Mouse (Mus musculus) heart, adult 2 months (tissue): ENCODE measurements around the gene Ccdc62.

Experiments
- CTCF ChIP-seq: fragments of 200-600 bp; IDR thresholded peaks from 2 replicates; pipeline ENCODE4 v1.8.1; 2022; ENCODE audit warnings: antibody characterized with exemption, mild to moderate bottlenecking, moderate library complexity
- EP300 ChIP-seq: fragments of 200-500 bp; IDR thresholded peaks from 2 replicates; pipeline ENCODE4 v1.6.1; 2011; ENCODE audit warnings: low read depth, low read length, control low read depth; ENCODE audit not compliant: insufficient read depth

DNA sequence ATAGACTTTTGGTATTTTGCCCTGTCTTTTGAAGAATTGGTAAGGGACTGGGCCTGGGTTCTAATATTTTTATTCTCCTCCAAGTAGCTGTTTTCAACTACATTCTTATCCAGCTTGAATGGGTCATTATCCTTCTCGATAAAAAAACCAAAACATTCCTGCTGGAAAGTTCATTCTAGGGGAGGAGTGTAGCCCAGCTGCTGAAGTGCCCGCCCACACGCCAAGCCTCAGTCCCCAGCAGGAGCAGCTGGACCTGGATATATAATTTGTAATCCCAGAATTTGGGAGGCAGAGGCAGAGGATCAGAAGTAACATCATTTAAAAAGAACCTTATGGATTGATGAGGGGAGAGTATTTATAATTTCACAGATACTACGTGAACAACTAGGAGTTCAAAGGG, 16.1 kb downstream of the Ccdc62 start:
- TF ChIP-seq CTCF (no peak), EP300 (no peak)
